Mouse (Mus musculus): ENCODE measurements around the gene Ankrd22. TPM values are rescaled to one million over a fixed set of nuclear protein-coding genes. Genes with fewer than 3 reads are reported as not detected.

Ankrd22 gene
- polyA plus RNA-seq, 1 experiment from 2014 or later: 0.19 TPM

Other genes starting within 250 kb of the Ankrd22 start
- not detected in 2 replicates for gene Lipf, start 204.9 kb downstream of the Ankrd22 start, polyA plus RNA-seq (2016; fragmentation: Nextera tagmentation; extraction: Ambion mirVana)
- not detected in 2 replicates for gene Lipk, start 157.8 kb downstream of the Ankrd22 start, polyA plus RNA-seq (2016; fragmentation: Nextera tagmentation; extraction: Ambion mirVana)
- gene Lipn, start 98.7 kb downstream of the Ankrd22 start, polyA plus RNA-seq (2016; fragmentation: Nextera tagmentation; extraction: Ambion mirVana): not detected in 2 replicates
- not detected in 2 replicates for gene Lipm, start 65.1 kb downstream of the Ankrd22 start, polyA plus RNA-seq (2016; fragmentation: Nextera tagmentation; extraction: Ambion mirVana)
- 5.8 and 6.8 TPM in 2 replicates for gene Stambpl1, start 26.2 kb upstream of the Ankrd22 start, polyA plus RNA-seq (2016; fragmentation: Nextera tagmentation; extraction: Ambion mirVana)
- gene Acta2, start 89.5 kb upstream of the Ankrd22 start, polyA plus RNA-seq (2016; fragmentation: Nextera tagmentation; extraction: Ambion mirVana): 45.0 and 60.4 TPM in 2 replicates
- gene Fas, start 124.6 kb upstream of the Ankrd22 start, polyA plus RNA-seq (2016; fragmentation: Nextera tagmentation; extraction: Ambion mirVana): 0.24 and 0.75 TPM in 2 replicates